Mouse (Mus musculus) heart, postnatal 4 days (tissue): ENCODE measurements around the gene Gm29276. TPM values are rescaled to one million over a fixed set of nuclear protein-coding genes. Genes with fewer than 3 reads are reported as not detected.
"Not testable (repeated sequence)": the region's sequence is repeated elsewhere in the genome, so short reads cannot be mapped to it uniquely, and the experiment has no call there.

Experiments
- DNase-seq: peaks from one replicate; pipeline ENCODE4 v3.0.0; 2021
- total RNA-seq, 2 experiments: library from RNA; stranded (reverse); gene quantifications; 2 replicates each; pipeline ENCODE4 v1.2.3; 2021

Gene Gm29276
- not detected for total RNA-seq

DNA sequence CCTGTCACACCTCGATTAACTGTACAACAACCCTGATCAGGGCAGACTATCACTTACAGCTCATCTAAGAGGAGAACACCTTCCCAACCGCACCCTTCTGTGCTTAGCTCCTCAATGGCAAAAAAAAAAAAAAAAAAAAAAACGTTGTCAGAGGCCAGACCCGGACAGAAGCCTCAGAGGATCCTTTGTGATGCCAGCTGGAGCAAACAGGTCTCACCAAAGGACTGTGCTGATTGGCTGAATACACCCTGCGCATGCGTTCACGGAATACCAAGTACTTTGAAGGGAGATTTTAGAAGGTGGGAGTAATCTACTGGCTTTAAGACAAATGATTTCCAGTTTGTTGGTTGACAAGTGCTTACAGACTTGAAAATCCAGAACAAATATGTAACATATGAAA is at the start of gene Gm29276:
Gene Gm29276 (minus strand): TSS at position 101 of the 400 bp plus-strand sequence.
- not testable (repeated sequence) for DNase-seq
